Mouse (Mus musculus): ENCODE measurements around the gene Mettl6. TPM values are rescaled to one million over a fixed set of nuclear protein-coding genes. Genes with fewer than 3 reads are reported as not detected.
"Not testable (repeated sequence)": the region's sequence is repeated elsewhere in the genome, so short reads cannot be mapped to it uniquely, and the experiment has no call there.

Gene Mettl6
- total RNA-seq, 2 experiments from 2014 or later = 32.4 to 35.0 TPM

DNA sequence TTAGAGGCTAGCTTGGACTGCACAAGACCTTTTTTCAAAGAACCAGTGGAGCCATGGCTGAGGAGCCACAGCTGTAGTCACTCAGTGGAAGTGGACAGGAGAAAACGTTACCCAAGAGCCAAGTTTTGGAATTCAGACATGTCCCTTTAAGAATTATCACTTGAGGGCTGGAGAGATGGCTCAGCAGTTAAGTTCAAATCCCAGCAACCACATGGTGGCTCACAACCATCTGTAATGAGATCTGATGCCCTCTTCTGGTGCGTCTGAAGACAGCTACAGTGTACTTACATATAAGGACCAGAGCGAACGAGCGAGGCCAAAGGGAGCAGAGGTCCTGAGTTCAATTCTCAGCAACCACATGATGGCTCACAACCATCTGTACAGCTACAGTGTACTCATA, 32.6 kb downstream of the Mettl6 start:
- H3K27ac ChIP-seq; DNase-seq (ENCODE audit: low spot score in 2 of 2); H3K4me3 ChIP-seq: not testable (repeated sequence)
- peak; percentile 57 for TF ChIP-seq CTCF (conservative IDR thresholded peaks at IDR 0.05)

DNA sequence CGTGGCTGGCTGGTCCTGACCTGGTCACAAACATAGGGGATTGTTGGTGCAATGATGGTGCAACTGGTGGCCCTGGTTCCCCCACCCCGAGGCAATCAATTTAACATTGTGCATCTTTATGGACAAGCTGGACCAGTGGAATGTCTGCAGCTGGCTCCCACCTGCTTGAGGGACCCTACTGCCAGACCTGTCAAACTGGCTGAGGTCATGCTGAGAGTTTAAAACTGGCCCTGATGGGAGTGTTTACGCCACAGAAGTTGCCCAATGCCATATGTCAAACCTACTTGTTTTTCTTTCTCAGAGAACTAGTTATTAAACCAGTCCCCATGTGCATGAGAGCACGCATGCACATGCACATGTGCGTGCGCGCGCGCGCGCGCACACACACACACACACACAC, 36.8 kb downstream of the Mettl6 start:
- TF ChIP-seq CTCF (conservative IDR thresholded peaks at IDR 0.05) = no peak
- H3K4me3 ChIP-seq = no peak overlapping the region
- DNase-seq (ENCODE audit: low spot score in 2 of 2) = no peak
- peak overlapping the region; percentile 87; the same call in 1 of the 2 replicates for H3K27ac ChIP-seq

DNA sequence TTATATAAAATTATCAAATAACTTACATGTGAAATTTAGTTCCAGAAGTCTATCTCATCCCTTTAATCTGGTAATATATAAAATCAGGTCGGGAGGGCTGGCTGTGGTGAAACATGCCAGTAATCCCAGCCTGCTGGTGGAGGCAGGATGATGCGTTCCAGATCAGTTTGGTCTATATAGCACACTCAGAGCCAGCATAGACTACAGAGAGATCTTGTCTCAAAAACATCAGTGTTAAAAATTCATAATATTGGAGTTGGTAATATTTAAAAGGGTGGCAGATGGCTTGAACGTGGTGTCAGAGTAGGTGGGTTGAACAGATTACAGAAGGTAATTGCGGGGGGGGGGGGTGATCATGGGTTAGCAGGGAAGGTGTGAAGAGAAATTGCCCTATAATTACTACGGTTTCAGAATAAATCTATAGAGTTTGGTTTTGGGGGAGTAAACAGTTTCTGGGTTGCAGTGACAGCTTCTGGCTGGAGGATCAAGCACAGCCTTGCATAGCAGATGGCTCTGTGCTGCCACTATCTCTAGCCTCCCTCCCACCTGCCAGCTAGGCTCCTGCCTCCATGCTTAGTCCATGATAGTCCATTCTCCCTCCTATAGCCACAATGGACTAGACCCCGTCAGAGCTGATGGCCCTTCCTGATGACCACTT, 38.6 kb downstream of the Mettl6 start:
- no peak for TF ChIP-seq CTCF (conservative IDR thresholded peaks at IDR 0.05)
- peak overlapping the region; percentile 87 for H3K27ac ChIP-seq
- peak; percentile 30 to 38 for DNase-seq (ENCODE audit: low spot score in 2 of 2)
- H3K4me3 ChIP-seq = no peak overlapping the region

DNA sequence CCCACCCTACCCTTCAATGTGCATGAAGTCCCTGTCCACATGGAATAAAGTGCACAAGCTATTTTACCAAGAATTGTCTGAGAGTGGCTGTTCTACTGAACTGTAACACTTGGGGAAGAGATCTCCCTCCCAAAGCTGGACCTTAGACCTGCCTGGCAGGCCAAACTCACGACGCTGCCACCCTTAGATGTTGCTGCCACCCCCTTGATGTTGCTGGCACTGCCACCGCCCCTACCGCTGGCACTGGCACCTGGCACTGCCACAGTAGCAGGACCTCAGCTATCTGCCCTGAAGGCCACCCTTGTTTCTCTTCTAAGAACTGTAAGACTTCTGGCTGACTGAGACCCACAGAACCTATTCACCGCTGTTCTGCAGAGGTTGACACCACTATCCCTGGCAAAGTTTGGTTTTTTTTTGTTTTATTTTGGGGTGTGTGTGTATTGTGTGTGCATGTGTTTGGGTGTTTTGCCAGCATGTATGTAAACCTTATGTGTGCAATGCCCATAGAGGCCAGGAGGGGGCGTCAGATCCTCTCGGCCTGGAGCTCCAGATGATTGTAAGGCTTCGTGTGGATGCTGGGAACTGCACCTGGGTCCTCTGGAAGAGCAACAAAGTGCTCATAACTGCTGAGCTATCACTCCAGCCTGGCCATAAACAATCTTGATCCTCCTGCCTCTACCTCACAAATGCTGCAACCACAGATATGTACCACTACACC, 39.8 kb downstream of the Mettl6 start:
- H3K27ac ChIP-seq = no peak overlapping the region
- H3K4me3 ChIP-seq = no peak overlapping the region
- peak; percentile 68 for TF ChIP-seq CTCF (conservative IDR thresholded peaks at IDR 0.05)
- DNase-seq (ENCODE audit: low spot score in 2 of 2) = no peak

DNA sequence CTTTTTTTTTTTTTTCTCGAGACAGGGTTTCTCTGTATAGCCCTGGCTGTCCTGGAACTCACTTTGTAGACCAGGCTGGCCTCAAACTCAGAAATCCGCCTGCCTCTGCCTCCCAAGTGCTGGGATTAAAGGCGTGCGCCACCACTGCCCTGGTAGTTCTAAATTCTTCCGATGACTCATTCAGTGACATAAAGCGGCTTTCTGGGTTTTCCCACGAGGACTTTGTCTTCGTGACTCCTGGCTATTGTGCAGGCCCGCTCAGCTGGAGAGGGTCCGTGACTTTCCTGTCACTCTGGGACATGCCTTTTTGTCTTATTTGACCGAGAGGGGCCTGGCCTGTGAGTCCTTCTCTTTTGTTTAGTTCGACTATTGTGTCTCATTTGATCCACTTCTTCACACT, 40.9 kb downstream of the Mettl6 start:
- H3K27ac ChIP-seq; DNase-seq (ENCODE audit: low spot score in 2 of 2); H3K4me3 ChIP-seq: not testable (repeated sequence)

DNA sequence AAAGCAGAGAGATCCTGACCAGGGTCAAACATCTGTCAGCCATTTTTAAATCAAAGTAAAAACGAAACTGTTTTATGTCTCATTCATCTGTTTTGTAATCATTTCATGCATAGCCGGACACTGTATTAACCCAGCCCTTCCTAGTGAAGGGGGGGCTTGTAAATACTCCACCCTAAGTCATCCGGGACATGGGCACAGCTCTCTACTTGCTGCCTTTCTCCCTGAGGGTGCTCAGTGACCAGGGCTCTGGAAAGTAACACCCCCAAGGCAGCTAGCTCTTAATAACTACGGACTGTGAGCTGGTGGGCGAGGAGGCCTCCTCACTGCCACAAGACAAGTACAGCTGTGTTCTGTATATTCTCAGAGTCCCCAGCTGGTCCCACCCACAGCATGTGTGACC, 45.8 kb downstream of the Mettl6 start:
- no peak overlapping the region for H3K27ac ChIP-seq
- TF ChIP-seq CTCF (conservative IDR thresholded peaks at IDR 0.05) = no peak
- no peak overlapping the region for H3K4me3 ChIP-seq
- DNase-seq (ENCODE audit: low spot score in 2 of 2) = no peak

DNA sequence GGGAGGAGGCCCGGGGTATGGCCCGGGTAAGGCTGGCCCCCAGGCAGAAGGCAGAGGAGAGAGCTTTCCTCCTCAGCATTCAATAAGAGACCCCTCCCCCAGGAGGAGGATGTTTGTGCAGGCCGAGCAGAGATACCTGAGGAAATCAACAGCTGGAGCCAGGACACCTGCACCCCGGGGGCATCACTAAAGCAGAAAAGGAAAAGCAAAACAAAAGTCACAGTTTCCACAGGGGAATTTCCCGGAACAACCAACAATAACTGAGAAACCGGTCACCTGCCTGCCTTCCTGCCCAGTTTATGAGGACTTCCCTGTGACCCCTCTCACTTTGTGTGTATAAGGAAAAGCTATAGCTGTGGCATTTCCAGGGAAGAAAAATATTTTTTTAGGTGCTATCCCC, 51.2 kb downstream of the Mettl6 start:
- no peak for TF ChIP-seq CTCF (conservative IDR thresholded peaks at IDR 0.05)
- DNase-seq (ENCODE audit: low spot score in 2 of 2) = no peak
- Histone ChIP-seq H3K27ac (no peak overlapping the region), H3K4me3 (no peak overlapping the region)

DNA sequence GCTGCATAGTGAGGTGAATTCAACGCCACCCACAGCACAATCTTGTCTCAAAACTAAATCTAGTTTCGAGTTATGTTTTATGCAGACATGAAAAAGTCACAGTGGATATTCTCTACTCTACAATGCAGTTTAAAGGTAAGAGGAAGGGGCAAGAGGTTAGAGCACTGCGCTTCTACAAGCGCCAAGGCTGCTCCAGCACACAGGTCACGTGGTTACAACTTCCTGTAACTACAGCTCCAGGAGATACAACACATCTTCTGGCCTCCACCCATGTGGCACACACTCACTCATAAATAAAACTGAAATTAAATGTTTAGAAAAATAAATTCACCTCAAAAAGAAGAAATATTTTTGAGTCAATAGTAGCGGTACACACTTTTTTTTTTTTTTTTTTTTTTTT, 54.1 kb downstream of the Mettl6 start:
- TF ChIP-seq CTCF (conservative IDR thresholded peaks at IDR 0.05) = no peak

DNA sequence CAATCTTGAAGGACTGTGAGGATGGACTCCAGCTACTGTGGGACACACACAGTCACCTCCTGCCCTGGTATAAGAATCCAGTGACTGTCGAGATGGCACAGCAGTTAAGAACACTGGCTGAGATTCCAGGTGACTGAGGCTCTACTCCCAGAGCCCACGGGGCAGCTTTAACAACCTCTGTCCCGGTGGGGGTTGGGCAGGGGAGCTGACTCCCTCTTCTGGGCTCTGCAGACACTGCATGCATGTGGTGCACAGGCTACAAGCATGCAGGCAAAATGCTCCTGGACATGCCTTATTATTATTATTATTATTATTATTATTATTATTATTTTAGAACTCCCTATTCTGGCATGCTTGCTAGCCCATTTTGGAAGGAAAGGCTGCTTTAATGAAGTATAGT, 54.6 kb downstream of the Mettl6 start:
- TF ChIP-seq CTCF (conservative IDR thresholded peaks at IDR 0.05) = peak; percentile 46
- Histone ChIP-seq H3K27ac (no peak overlapping the region), H3K4me3 (no peak overlapping the region)
- no peak for DNase-seq (ENCODE audit: low spot score in 2 of 2)

More for the DNA sequence above, 54.1 kb downstream of the Mettl6 start:
- no peak for DNase-seq (ENCODE audit: low spot score in 2 of 2)
- Histone ChIP-seq H3K4me3 (no peak overlapping the region), H3K27ac (no peak overlapping the region)

DNA sequence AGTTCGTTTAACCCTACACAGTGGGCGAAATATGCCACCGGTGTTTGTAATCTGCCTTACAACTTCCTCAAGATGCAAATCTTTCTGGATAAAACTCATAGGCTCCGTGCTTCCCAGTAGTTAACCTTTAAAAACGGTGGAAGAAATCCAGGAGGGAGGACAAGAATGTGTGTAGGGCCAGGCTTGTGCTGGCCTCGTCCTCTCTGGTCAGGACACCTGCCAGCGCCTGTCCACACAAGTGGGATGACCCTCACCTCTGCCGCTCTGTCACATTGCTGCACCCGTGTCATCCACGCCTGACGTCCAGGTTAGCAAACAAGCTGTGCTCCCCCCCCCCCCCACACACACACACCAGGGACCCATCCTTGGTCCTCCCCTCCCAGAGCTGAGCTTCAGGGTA, 55.6 kb downstream of the Mettl6 start:
- H3K27ac ChIP-seq = no peak overlapping the region
- no peak overlapping the region for H3K4me3 ChIP-seq
- no peak for DNase-seq (ENCODE audit: low spot score in 2 of 2)
- no peak for TF ChIP-seq CTCF (conservative IDR thresholded peaks at IDR 0.05)

DNA sequence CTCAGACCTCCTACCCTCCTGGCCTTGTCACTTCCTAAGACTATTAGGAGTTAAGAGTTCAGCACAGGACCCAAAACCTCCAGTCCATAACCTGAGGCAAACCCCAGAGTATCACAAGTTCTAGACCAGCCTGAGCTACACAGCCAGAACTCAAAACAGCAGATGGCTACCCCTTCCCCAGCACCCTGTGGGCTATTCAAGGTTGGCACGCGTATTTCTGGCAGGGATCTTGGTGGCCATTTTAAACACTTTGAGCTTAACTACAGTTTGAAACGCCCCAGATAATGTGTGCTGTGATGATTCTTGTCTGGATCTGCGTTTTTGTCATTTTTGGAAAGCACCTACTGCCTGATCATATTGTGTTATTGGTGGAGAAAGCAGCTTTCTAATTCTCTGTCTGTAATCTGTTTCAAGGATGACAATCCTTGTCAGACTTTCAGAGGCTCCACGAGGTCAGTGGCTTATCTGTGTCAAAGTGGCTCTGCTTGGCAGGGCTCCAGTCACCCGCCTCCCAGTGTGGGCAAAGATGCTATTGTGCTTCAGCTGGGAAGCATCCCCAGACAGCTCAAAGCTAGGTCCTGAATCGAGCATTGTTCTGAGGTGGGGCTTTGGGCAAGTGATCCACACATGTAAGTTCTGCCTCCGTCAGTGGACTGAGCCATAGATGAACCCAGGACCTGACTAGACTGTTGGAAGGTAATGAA, 56.9 kb downstream of the Mettl6 start:
- DNase-seq (ENCODE audit: low spot score in 2 of 2) = no peak
- no peak for TF ChIP-seq CTCF (conservative IDR thresholded peaks at IDR 0.05)
- H3K4me3 ChIP-seq = no peak overlapping the region
- peak overlapping the region; percentile 4; the same call in 1 of the 2 replicates for H3K27ac ChIP-seq

DNA sequence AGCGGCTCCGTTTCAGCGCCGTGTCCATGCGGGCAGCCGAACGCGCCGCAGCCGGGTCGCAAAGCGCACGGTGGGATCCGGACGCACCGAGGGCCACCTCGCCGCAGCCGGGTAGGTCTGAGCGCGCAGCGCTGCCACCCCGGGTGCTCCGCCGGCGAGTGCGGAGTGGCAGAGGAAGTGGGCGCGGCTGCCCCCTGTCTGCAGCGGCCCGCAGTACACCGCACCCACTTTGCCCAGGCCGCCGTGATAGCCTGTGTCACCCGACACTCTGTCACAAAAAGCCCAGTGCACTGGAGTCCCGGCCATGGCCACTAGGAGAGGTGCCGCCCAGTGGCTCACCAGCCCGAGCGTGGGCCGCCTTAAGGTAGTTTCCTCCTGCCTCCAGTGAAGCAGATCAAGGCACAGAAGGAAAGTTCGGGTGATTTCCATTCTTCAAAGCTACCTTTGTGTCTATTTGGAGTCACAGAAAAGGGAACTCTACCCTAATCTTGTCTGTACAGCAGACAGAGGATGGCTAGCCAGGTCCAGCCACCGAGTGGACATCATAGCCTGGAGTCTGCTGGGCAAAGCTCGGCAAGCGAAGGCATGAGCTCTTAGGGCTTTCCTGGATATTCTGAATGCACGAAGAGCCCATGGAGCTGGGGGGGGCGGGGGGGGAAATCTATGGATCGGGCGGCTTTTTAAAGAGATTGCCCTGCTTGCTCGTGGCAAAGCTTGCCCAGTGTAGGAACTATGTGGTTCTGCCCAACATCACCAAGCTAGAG, 58.7 kb downstream of the Mettl6 start, which contains the start of gene Sh3bp5:
Gene Sh3bp5 (minus strand): TSS at position 149 of the 764 bp plus-strand sequence.
- peak; percentile 87 to 93 for DNase-seq (ENCODE audit: low spot score in 2 of 2)
- peak; percentile 100 for TF ChIP-seq CTCF (conservative IDR thresholded peaks at IDR 0.05)
- Histone ChIP-seq H3K4me3 (peak within 1 kb of the TSS; percentile 93), H3K27ac (peak within 1 kb of the TSS; percentile 97)
